Mouse (Mus musculus) heart, adult 2 months (tissue): ENCODE results near the gene Cldn3.

Source experiments
- CTCF ChIP-seq: fragments of 200-600 bp; IDR thresholded peaks from 2 replicates; pipeline ENCODE4 v1.8.1; 2022; ENCODE audit warnings: antibody characterized with exemption, mild to moderate bottlenecking, moderate library complexity
- POLR2A ChIP-seq: fragments of 200-500 bp; IDR thresholded peaks from 2 replicates; pipeline ENCODE4 v1.6.1; 2011; ENCODE audit warnings: mild to moderate bottlenecking, low read depth, low read length, control low read depth; ENCODE audit not compliant: insufficient read depth

DNA sequence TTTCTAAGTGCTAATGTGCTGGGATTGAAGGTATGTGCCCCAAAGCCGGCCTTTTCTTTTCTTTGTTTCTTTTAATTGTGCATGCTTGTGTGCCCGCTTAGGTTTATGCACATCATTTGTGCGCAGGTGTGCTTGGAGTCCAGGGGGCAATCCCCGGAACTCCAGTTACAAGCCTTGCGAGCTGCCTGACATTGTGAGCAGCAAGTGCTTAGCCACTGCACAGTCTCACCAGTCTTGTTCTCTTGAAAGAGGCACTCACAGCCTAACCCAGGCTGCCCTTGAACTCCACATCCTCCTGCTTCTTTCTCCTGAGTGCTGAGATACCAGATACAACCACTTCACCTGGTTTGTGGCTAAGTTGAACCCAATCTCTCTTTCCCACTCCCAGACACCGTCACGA, 12.5 kb upstream of the Cldn3 start:
- TF ChIP-seq POLR2A = no peak
- no peak for TF ChIP-seq CTCF
